ENCODE assay signal across 24 mouse cellular contexts in genomic region chr2:69015822-69016221, GRCm38 (mm10).
DNase-seq lines count a peak whose midpoint lies in the region; ATAC-seq and TF ChIP-seq lines count a peak whose summit lies in the region.
"Had no signal": no experiment of that assay in that cellular context is flagged by ENCODE, and none has a peak within 500 bp of the region (broad histone marks: within the 10 kb centered on the region; RNA-seq: fewer than 3 reads in every experiment).

No protein-coding gene starts in this region.

- H3K27me3 ChIP-seq in heart, embryonic 16.5 days (ENCODE audit: control insufficient read depth, insufficient read depth, low read length), result no peaks in the 10 kb centered on the region
- H3K27me3 ChIP-seq in heart, embryonic 11.5 days (ENCODE audit: control insufficient read depth, insufficient read depth, low read length), result no peaks in the 10 kb centered on the region
- no peaks in the 10 kb centered on the region for H3K27me3 ChIP-seq in midbrain, embryonic 16.5 days (ENCODE audit: control insufficient read depth, insufficient read depth, low read depth, low read length)
- H3K27me3 ChIP-seq: CH12.LX; embryonic facial prominence, embryonic 15.5 days; forebrain, embryonic 15.5 days; heart, embryonic 12.5 days; hindbrain, embryonic 12.5 days; Patski had no signal

- DNase-seq in frontal cortex, postnatal 25 days (ENCODE audit: low spot score in 2 of 2), result no peak
- no peak for DNase-seq in left cerebral cortex, adult 2 months (ENCODE audit: extremely low spot score in 1 of 2, low spot score in 2 of 2)
- no peak for DNase-seq in left cerebral cortex, adult 8-10 months (ENCODE audit: low spot score in 2 of 2)
- DNase-seq: adrenal gland, postnatal 14 days; cerebellum, adult 8-10 months; embryo, embryonic 11 days; gastrocnemius, adult 2 months; gastrocnemius, postnatal 25 days; kidney, adult 18-20 months had no signal

- H3K4me3 ChIP-seq in heart, embryonic 16.5 days (ENCODE audit: low read length), result no peak overlapping the region
- no peak overlapping the region for H3K4me3 ChIP-seq in heart, embryonic 11.5 days (ENCODE audit: low read depth, low read length)
- no peak overlapping the region for H3K4me3 ChIP-seq in left cerebral cortex, adult 2 months
- no peak overlapping the region for H3K4me3 ChIP-seq in midbrain, embryonic 16.5 days (ENCODE audit: low read depth, low read length)
- H3K4me3 ChIP-seq: embryonic facial prominence, embryonic 15.5 days; erythroblast, embryonic 14.5 days; forebrain, embryonic 10.5 days; forebrain, embryonic 15.5 days; gastrocnemius, adult 2 months; heart, embryonic 12.5 days; hindbrain, embryonic 12.5 days had no signal

- no peaks in the 10 kb centered on the region for H3K36me3 ChIP-seq in heart, embryonic 16.5 days (ENCODE audit: control insufficient read depth, insufficient read depth)
- no peaks in the 10 kb centered on the region for H3K36me3 ChIP-seq in heart, embryonic 11.5 days (ENCODE audit: control insufficient read depth, insufficient read depth, low read length)
- no peaks in the 10 kb centered on the region for H3K36me3 ChIP-seq in midbrain, embryonic 16.5 days (ENCODE audit: control insufficient read depth, insufficient read depth, low read length)
- H3K36me3 ChIP-seq: embryonic facial prominence, embryonic 15.5 days; forebrain, embryonic 10.5 days; forebrain, embryonic 15.5 days; heart, embryonic 12.5 days; hindbrain, embryonic 12.5 days had no signal

- H3K4me1 ChIP-seq in heart, embryonic 16.5 days (ENCODE audit: control insufficient read depth, insufficient read depth, low read length), result peaks cover 17% of the 10 kb centered on the region
- peaks cover 10% of the 10 kb centered on the region for H3K4me1 ChIP-seq in heart, embryonic 11.5 days (ENCODE audit: control insufficient read depth, insufficient read depth, low read length)
- H3K4me1 ChIP-seq in midbrain, embryonic 16.5 days (ENCODE audit: control insufficient read depth, insufficient read depth, low read length), result peaks cover 20% of the 10 kb centered on the region

- H3K4me2 ChIP-seq in heart, embryonic 16.5 days (ENCODE audit: low read depth, low read length), result no peak overlapping the region
- no peak overlapping the region for H3K4me2 ChIP-seq in heart, embryonic 11.5 days
- H3K4me2 ChIP-seq in midbrain, embryonic 16.5 days (ENCODE audit: low read length), result no peak overlapping the region
- H3K4me2 ChIP-seq: embryonic facial prominence, embryonic 15.5 days; forebrain, embryonic 15.5 days; heart, embryonic 12.5 days; hindbrain, embryonic 12.5 days had no signal

- no peak overlapping the region for H3K27ac ChIP-seq in heart, embryonic 16.5 days (ENCODE audit: low read length)
- H3K27ac ChIP-seq in heart, embryonic 11.5 days (ENCODE audit: low read depth, low read length), result no peak overlapping the region
- peak overlapping the region; percentile 15; the same call in 1 of the 2 replicates for H3K27ac ChIP-seq in left cerebral cortex, adult 2 months
- no peak overlapping the region for H3K27ac ChIP-seq in midbrain, embryonic 16.5 days (ENCODE audit: low read length)
- H3K27ac ChIP-seq: embryonic facial prominence, embryonic 15.5 days; forebrain, embryonic 10.5 days; forebrain, embryonic 15.5 days; gastrocnemius, adult 2 months; hindbrain, embryonic 12.5 days had no signal

- TF ChIP-seq CTCF in left cerebral cortex, adult 2 months (IDR thresholded peaks at IDR 0.05), result no peak

- H3K9ac ChIP-seq in heart, embryonic 16.5 days (ENCODE audit: low read length), result no peak overlapping the region
- H3K9ac ChIP-seq in heart, embryonic 11.5 days (ENCODE audit: low read depth, low read length), result no peak overlapping the region
- no peak overlapping the region for H3K9ac ChIP-seq in midbrain, embryonic 16.5 days (ENCODE audit: low read depth, low read length)
- H3K9ac ChIP-seq: embryonic facial prominence, embryonic 15.5 days; forebrain, embryonic 15.5 days; heart, embryonic 12.5 days; hindbrain, embryonic 12.5 days had no signal

- H3K9me3 ChIP-seq in heart, embryonic 16.5 days (replicated peaks; ENCODE audit: control insufficient read depth, low read length), result no peaks in the 10 kb centered on the region
- H3K9me3 ChIP-seq in heart, embryonic 11.5 days (replicated peaks; ENCODE audit: control insufficient read depth, low read length), result no peaks in the 10 kb centered on the region
- no peaks in the 10 kb centered on the region for H3K9me3 ChIP-seq in midbrain, embryonic 16.5 days (replicated peaks; ENCODE audit: control insufficient read depth, low read length, poor library complexity, severe bottlenecking)
- H3K9me3 ChIP-seq: embryonic facial prominence, embryonic 15.5 days; forebrain, embryonic 10.5 days; forebrain, embryonic 15.5 days; heart, embryonic 12.5 days; hindbrain, embryonic 12.5 days had no signal

- intact Hi-C loops in left cerebral cortex, adult 2 months (cut with DNase I), result no loop called here

- ATAC-seq in frontal cortex, adult (ENCODE audit: low TSS enrichment), result peak; percentile 58
- ATAC-seq in heart, embryonic 16.5 days (replicated peaks; ENCODE audit: extremely low read depth, insufficient read depth, low FRiP score), result peak; percentile 73
- ATAC-seq in heart, embryonic 11.5 days (replicated peaks; ENCODE audit: insufficient number of reproducible peaks, low FRiP score, low TSS enrichment), result no peak; the same call in 1 of the 2 replicates
- no peak for ATAC-seq in midbrain, embryonic 16.5 days
- ATAC-seq: activated CD4-positive, CD25-positive, alpha-beta regulatory T cell, adult 4 months; forebrain, embryonic 15.5 days; hindbrain, embryonic 16.5 days; inflammation-experienced regulatory T-cells, adult 6 months; Patski had no signal

- WGBS in heart, embryonic 16.5 days, result 44% methylated on average over 5 of the region's 5 CpGs
- 35% methylated on average over 5 of the region's 5 CpGs for WGBS in heart, embryonic 11.5 days (ENCODE audit: insufficient replicate concordance)
- WGBS in midbrain, embryonic 16.5 days, result 90% methylated on average over 5 of the region's 5 CpGs

Comparison
In these comparisons a context has a peak if more than half of its experiments do, and no peak if none do; other contexts are left out.
1. ATAC-seq: peak in frontal cortex, adult (single experiment) and heart, embryonic 16.5 days (single experiment); none in heart, embryonic 11.5 days (single experiment) and midbrain, embryonic 16.5 days (single experiment).